Mouse (Mus musculus): ENCODE measurements at regions not wholly inside any gene's neighbourhood (a gene's known extent, or its start where the extent isn't known, plus 50 kb on each side); places are given as distances from the start of the nearest gene placed in this dataset.

DNA sequence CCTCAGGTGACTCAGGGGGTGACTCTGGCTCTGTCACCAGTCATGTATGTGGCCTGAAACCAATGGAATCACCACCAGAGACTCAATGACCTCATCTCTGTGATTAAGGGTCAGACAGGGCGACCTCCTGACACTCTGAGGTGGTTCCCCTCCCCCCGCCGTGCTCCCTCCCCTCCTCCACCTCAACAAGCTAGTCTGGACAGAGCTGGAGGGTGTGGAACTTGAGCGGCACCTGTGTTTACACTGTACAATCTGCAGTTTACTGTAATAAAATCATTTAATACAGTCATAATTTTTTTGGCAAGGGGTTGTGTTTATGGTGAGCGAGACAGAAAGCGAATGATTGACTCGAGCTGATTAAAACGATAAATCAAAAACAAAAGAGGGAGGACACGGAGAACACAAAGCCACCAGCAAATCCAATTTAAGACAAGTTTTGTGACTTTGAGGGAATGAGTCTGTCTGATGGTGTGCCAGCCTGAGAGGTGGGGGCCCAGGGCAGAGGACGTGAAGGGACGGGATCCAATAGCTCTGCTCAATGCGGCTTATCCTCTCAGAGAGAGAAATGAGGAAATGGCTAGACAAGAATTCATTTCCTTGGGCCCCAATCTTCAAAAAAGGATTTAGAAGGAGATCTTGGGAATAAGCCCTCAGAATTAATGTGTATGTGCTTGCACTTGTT, 122.4 kb upstream of the Zfp703 start:
- H3K36me3 ChIP-seq (replicated peaks): no peaks in the 10 kb centered on the region
- H3K27me3 ChIP-seq (ENCODE audit: poor library complexity, severe bottlenecking): no peaks in the 10 kb centered on the region
- peaks cover 20% of the 10 kb centered on the region for H3K4me1 ChIP-seq
- no peak overlapping the region for H3K27ac ChIP-seq
- 84% methylated on average over 12 of the region's 12 CpGs for WGBS
- no peaks in the 10 kb centered on the region for H3K9me3 ChIP-seq
- H3K4me3 ChIP-seq: no peak overlapping the region
- DNase-seq (ENCODE audit: extremely low spot score, low spot score): no peak

DNA sequence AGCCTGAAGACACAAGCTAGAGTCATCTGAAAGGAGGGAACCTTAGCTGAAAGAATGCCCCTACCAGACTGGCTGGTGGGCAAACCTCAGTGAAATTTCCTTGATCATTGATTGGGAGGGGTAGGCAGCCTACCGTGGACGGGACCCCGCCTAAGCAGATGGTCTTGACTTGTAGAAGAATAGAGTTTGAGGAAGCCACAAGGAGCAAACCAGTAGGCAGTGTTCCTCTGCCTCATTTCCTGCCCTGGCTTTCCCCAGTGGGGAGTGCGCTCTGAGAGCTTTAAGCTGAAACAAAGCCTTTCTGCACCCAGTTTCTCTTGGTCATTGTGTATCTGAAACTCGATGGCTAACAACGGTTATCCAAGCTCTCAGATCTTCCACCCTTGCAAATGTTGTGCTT, 121.9 kb upstream of the Zfp703 start:
- Histone ChIP-seq H3K4me3 (no peak overlapping the region), H3K27me3 (ENCODE audit: poor library complexity, severe bottlenecking) (no peaks in the 10 kb centered on the region), H3K4me1 (peaks cover 18% of the 10 kb centered on the region), H3K9me3 (no peaks in the 10 kb centered on the region), H3K36me3 (replicated peaks) (no peaks in the 10 kb centered on the region), H3K27ac (no peak overlapping the region)
- no peak for DNase-seq (ENCODE audit: extremely low spot score, low spot score)
- 87% methylated on average over 6 of the region's 6 CpGs for WGBS

DNA sequence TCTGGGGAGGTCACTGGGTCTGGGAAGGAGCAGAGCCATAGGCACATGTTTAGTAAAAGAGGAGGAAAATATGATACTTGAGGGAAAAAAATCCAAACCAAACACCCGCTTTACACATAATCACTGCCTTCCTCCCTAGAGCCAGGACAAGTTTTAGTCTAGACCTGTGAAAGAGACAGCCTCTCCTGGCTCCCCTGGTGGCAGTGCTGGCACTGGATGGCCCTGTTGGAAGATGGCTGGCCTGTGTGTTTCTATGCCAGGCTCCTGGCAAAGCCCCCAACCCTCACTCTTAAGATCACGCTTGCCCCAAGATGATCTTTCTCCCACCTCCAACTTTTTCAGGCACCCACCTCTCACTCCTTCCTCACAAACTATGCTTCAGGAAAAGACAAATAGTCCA, 112.6 kb upstream of the Zfp703 start:
- WGBS: 89% methylated on average over 2 of the region's 2 CpGs
- H3K4me3 ChIP-seq: no peak overlapping the region
- H3K27ac ChIP-seq: no peak overlapping the region
- DNase-seq (ENCODE audit: extremely low spot score, low spot score): no peak
- peaks cover 10% of the 10 kb centered on the region; the same call in 1 of the 2 replicates for H3K4me1 ChIP-seq
- H3K9me3 ChIP-seq: peaks cover 2% of the 10 kb centered on the region; the same call in 1 of the 2 replicates
- H3K36me3 ChIP-seq (replicated peaks): no peaks in the 10 kb centered on the region
- no peaks in the 10 kb centered on the region for H3K27me3 ChIP-seq (ENCODE audit: poor library complexity, severe bottlenecking)

DNA sequence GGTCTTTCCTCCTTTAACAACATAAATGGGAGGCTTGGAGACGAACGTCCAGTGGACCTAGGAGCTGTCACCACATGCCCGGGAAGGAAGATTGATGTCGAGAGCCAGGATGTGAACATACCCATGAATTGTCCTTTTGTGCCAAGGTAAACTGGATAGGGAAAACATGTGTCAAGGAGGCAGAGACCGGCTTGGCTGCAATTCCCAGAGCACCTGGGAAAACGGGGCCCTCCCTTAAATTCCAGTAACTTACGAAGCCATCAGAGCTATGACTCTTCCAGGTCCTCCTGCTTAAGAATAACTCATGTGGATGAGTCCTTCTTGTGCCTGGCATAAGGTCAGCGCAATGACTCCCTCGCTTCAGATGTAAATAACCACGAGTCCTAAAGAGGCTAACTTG, 112.2 kb upstream of the Zfp703 start:
- 95% methylated on average over 10 of the region's 10 CpGs for WGBS
- no peak for DNase-seq (ENCODE audit: extremely low spot score, low spot score)
- no peaks in the 10 kb centered on the region for H3K27me3 ChIP-seq (ENCODE audit: poor library complexity, severe bottlenecking)
- peaks cover 6% of the 10 kb centered on the region; the same call in 1 of the 2 replicates for H3K9me3 ChIP-seq
- H3K36me3 ChIP-seq (replicated peaks): no peaks in the 10 kb centered on the region
- H3K27ac ChIP-seq: no peak overlapping the region
- H3K4me3 ChIP-seq: no peak overlapping the region
- peaks cover 10% of the 10 kb centered on the region; the same call in 1 of the 2 replicates for H3K4me1 ChIP-seq

DNA sequence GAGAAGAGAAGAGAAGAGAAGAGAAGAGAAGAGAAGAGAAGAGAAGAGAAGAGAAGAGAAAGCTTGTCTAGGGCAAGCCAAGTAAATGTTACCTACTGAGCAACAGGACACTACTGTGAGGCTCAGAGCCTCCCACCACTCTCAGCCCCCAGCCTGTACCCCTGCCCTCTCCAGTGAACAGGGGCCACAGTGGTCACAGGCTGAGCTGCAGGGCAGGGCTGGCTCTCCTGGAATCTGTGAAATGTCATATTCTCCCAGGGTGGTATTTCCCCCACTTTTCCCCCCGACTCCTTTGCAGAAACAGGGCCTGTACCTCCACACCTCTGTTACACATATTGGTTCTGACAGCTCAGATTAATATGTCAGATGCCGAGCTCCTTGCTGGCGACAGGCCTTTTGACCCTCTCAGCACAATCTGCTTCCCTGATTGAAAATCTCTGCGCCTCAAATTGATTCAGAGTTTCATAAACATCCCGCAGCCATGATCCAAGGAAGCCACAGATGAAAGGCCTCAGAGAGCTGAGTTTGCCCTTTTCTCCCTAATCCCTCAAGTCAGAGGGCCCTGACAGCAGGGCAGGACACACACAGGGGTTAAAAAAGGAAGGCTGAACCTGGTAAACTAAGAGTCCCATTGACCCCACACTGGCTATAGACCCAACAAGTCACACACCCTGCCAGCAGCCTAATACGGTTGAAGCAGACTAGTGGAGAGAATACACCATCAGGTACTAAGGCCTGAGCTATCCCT, 108.8 kb upstream of the Zfp703 start:
- no peak overlapping the region for H3K4me3 ChIP-seq
- peaks cover 10% of the 10 kb centered on the region; the same call in 1 of the 2 replicates for H3K4me1 ChIP-seq
- 69% methylated on average over 6 of the region's 6 CpGs for WGBS
- peaks cover 20% of the 10 kb centered on the region for H3K9me3 ChIP-seq
- no peak for DNase-seq (ENCODE audit: extremely low spot score, low spot score)
- peak overlapping the region; percentile 41; the same call in 1 of the 2 replicates for H3K27ac ChIP-seq
- H3K27me3 ChIP-seq (ENCODE audit: poor library complexity, severe bottlenecking): no peaks in the 10 kb centered on the region
- no peaks in the 10 kb centered on the region for H3K36me3 ChIP-seq (replicated peaks)

DNA sequence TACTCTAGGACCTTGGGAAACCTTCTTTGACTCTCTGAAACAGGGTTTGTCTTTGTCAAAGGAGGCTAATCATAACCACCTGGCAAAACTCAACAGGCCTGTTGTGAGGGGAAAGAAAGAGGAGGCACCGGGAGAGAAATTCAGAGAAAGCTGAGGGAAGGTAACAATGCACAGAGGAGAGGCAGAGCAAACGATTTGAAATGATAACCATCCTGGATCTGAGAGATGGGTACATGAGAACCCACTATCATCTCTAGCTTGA, 108.3 kb upstream of the Zfp703 start:
- Histone ChIP-seq H3K4me1 (peaks cover 10% of the 10 kb centered on the region; the same call in 1 of the 2 replicates), H3K27ac (no peak overlapping the region; the same call in 1 of the 2 replicates), H3K4me3 (no peak overlapping the region), H3K9me3 (peaks cover 20% of the 10 kb centered on the region), H3K36me3 (replicated peaks) (no peaks in the 10 kb centered on the region), H3K27me3 (ENCODE audit: poor library complexity, severe bottlenecking) (no peaks in the 10 kb centered on the region)
- no peak for DNase-seq (ENCODE audit: extremely low spot score, low spot score)
- 72% methylated on average over 2 of the region's 2 CpGs for WGBS

DNA sequence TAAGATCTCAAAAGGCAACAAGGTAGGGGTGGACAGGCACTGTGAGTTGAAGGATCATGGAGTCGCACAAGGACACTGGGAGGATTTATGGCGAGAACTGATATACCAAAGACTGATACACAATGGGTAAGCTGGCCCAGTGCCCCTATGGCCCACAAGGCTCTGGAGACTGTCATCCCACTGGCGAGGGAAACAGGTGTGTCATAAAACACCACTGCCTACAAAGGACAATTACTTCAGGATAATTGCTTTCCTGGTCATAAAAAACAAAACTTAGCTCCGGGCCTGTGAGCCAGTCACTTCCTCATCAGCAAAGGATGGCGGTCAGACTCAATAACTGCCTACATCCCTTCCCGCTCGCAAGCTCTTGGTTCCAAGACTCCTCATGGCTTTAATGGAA, 105.3 kb upstream of the Zfp703 start:
- 95% methylated on average over 7 of the region's 7 CpGs for WGBS
- H3K4me1 ChIP-seq: peaks cover 10% of the 10 kb centered on the region; the same call in 1 of the 2 replicates
- no peak overlapping the region for H3K4me3 ChIP-seq
- H3K36me3 ChIP-seq (replicated peaks): no peaks in the 10 kb centered on the region
- no peak overlapping the region for H3K27ac ChIP-seq
- H3K27me3 ChIP-seq (ENCODE audit: poor library complexity, severe bottlenecking): no peaks in the 10 kb centered on the region
- DNase-seq (ENCODE audit: extremely low spot score, low spot score): no peak
- peaks cover 20% of the 10 kb centered on the region for H3K9me3 ChIP-seq

- WGBS: 79% methylated on average over 3 of the region's 3 CpGs
- H3K36me3 ChIP-seq (replicated peaks): no peaks in the 10 kb centered on the region
- no peak overlapping the region for H3K4me3 ChIP-seq
- DNase-seq (ENCODE audit: extremely low spot score, low spot score): no peak
- peaks cover 20% of the 10 kb centered on the region for H3K9me3 ChIP-seq
- H3K4me1 ChIP-seq: peaks cover 10% of the 10 kb centered on the region; the same call in 1 of the 2 replicates
- H3K27me3 ChIP-seq (ENCODE audit: poor library complexity, severe bottlenecking): no peaks in the 10 kb centered on the region
- no peak overlapping the region for H3K27ac ChIP-seq
Measured at GRCm38 (mm10) chr8:26872382-26872781, 104.7 kb upstream of the Zfp703 start.

GRCm38 (mm10) chr8:26872815-26873214, 104.3 kb upstream of the Zfp703 start:
- Histone ChIP-seq H3K9me3 (peaks cover 20% of the 10 kb centered on the region), H3K27ac (no peak overlapping the region), H3K4me1 (peaks cover 8% of the 10 kb centered on the region; the same call in 1 of the 2 replicates), H3K4me3 (no peak overlapping the region), H3K36me3 (replicated peaks) (no peaks in the 10 kb centered on the region), H3K27me3 (ENCODE audit: poor library complexity, severe bottlenecking) (no peaks in the 10 kb centered on the region)
- 88% methylated on average over 8 of the region's 8 CpGs for WGBS
- DNase-seq (ENCODE audit: extremely low spot score, low spot score): no peak

- no peak overlapping the region for H3K4me3 ChIP-seq
- H3K36me3 ChIP-seq (replicated peaks): no peaks in the 10 kb centered on the region
- 81% methylated on average over 7 of the region's 7 CpGs for WGBS
- H3K27ac ChIP-seq: no peak overlapping the region
- H3K4me1 ChIP-seq: peaks cover 21% of the 10 kb centered on the region
- no peak for DNase-seq (ENCODE audit: extremely low spot score, low spot score)
- no peaks in the 10 kb centered on the region for H3K27me3 ChIP-seq (ENCODE audit: poor library complexity, severe bottlenecking)
- H3K9me3 ChIP-seq: no peaks in the 10 kb centered on the region
Measured at GRCm38 (mm10) chr8:26880177-26880576, 96.9 kb upstream of the Zfp703 start.

DNA sequence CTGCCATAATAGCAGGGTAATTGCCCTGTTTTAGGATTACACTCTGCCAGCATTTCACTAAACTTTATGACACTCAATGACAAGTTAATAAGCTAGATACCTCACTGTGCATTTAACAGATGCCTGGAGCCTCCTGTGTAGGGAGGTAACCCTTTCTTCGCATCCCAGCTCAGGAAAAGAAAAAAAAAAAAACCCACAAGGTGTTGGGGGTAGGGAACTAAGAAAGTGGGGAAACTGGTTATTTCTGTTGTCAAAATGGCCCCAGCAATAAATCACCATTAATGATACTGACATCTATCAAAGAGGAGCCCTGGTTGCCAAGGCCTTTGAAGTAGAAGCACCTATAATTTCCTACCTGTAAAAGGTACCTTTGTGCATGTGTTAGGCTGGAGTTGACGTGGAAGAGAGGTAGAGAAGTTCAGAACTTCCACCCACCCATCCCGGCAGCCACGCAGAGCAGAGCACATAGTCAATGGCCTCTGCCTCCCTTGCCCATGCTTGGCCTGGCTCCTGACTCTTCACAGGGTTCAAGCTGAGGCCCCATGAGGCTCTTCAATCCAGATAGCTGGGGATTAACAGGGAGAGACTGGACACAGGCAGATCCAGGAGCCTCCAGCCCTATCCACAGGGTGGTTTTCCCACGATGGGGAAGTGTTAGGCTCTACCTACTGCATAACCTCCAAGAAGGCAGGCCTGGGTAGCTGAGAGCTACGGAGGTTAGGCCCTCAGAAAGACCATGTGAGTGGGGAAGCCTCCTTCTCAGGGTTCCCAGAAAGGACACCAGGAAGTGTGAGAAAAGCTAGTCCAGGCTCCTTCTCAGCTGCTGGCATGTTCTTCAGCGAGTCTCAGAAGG, 95.6 kb upstream of the Zfp703 start:
- peaks cover 21% of the 10 kb centered on the region for H3K4me1 ChIP-seq
- no peaks in the 10 kb centered on the region for H3K9me3 ChIP-seq
- no peak overlapping the region for H3K4me3 ChIP-seq
- H3K27me3 ChIP-seq (ENCODE audit: poor library complexity, severe bottlenecking): no peaks in the 10 kb centered on the region
- H3K36me3 ChIP-seq (replicated peaks): no peaks in the 10 kb centered on the region
- H3K27ac ChIP-seq: no peak overlapping the region
- WGBS: 89% methylated on average over 7 of the region's 7 CpGs
- DNase-seq (ENCODE audit: extremely low spot score, low spot score): no peak

DNA sequence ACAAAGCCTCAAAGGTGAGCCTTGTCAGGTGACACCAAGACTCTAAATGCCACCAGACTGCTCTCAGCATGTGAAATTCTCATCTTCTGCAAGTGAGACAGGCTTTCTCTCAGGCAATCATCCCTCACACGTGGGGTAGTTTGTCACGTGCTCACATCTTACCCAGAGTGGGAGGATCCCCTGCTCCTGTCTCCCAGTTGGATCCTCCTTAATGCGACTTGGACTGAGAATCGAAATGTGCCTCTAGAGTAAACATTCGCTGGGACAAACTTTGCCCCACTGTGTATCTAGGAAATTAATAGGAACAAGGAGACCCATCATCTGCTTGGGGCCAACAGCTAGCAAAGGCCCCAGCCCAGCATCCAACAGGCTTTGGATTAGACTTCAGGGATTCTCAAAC, 94.5 kb upstream of the Zfp703 start:
- no peak for DNase-seq (ENCODE audit: extremely low spot score, low spot score)
- peaks cover 23% of the 10 kb centered on the region for H3K4me1 ChIP-seq
- WGBS: 86% methylated on average over 5 of the region's 5 CpGs
- H3K27me3 ChIP-seq (ENCODE audit: poor library complexity, severe bottlenecking): no peaks in the 10 kb centered on the region
- H3K9me3 ChIP-seq: no peaks in the 10 kb centered on the region
- H3K36me3 ChIP-seq (replicated peaks): no peaks in the 10 kb centered on the region
- H3K4me3 ChIP-seq: no peak overlapping the region
- no peak overlapping the region for H3K27ac ChIP-seq

GRCm38 (mm10) chr8:26883285-26883684, 93.8 kb upstream of the Zfp703 start:
- Histone ChIP-seq H3K9me3 (no peaks in the 10 kb centered on the region), H3K36me3 (replicated peaks) (no peaks in the 10 kb centered on the region), H3K4me1 (peaks cover 26% of the 10 kb centered on the region), H3K4me3 (no peak overlapping the region), H3K27me3 (ENCODE audit: poor library complexity, severe bottlenecking) (no peaks in the 10 kb centered on the region), H3K27ac (peak overlapping the region; percentile 48; the same call in 1 of the 2 replicates)
- no peak for DNase-seq (ENCODE audit: extremely low spot score, low spot score)
- WGBS: 87% methylated on average over 5 of the region's 5 CpGs
